Mouse (Mus musculus): ENCODE data around the gene Marveld1. TPM values are rescaled to one million over a fixed set of nuclear protein-coding genes. Genes with fewer than 3 reads are reported as not detected.

Gene Marveld1
- 95.8 and 131 TPM in 2 replicates for polyA plus RNA-seq (2012; rRNA removed; ENCODE audit: low replicate concordance)

DNA sequence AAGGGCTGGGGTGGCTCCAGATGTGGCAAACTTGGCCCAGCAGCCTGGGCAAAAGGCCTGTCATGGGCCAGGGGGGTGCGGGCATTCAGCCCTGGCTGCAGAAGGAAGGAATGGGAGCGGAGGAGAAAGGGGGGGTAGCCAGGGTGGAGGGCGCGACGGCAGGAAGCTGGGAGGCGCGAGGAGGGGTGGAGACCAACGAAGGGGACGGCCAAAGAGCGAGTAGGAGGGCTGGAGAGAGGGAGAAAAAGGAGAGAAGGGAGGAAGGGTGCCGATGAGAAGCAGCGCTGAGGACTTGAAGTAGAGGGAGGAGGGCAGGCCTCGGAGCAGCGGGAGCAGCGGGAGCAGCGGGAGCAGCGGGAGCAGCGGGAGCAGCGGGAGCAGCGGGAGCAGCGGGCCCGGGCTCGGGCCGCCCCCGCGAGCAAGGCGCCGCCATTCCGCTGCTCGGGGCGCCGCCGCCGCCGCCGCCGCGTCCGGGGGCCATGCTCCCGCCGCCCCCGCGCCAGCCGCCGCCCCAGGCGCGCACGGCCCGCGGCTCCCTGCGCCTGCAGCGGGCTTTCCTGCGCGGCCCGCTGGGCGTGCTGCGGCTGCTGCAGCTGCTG, at the start of gene Marveld1:
Gene Marveld1, plus strand, starts transcription at position 231 of the 599 bp plus-strand sequence.

DNA sequence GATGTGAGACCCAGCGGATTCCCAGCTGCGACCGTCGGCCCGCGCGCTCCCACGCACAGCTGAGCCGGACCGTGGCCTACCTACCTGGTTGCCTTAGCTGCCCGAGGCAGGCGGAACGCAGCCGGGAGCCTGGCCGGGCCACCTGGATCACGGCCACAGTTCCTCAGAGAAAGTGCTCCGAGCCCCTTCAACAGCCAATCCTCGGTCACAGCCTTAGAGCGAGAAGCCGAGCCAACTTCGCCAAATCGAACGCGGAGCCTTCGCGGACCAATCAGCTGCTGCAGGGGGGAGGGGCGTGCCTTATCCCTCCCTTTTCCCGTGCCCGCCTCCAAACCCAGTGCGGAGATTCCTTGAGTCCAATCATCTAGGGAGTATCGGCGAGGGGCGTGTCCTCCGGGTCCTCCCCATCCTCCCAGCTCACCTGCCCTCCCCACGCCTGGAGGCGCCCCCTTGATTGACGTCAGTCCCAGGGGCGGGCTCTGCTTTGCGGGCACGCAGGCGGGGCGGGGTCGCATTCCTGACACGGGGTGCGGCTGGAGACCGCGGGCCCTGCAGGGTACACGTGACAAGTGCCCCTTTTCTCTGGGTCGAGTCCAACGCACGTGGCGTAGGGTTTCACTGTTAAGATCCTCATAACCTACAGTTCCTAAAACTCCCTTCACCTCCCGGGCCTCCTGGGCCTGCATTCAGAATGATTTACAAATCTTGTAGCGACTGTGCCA, 18.3 kb upstream of the Marveld1 start, which contains the start of gene Avpi1:
Gene Avpi1, minus strand, starts transcription at position 273 of the 722 bp plus-strand sequence.

GRCm38 (mm10) chr19:42163764-42164163, 16.6 kb downstream of the Marveld1 start, which contains the start of gene Zfyve27:
Gene Zfyve27, plus strand, starts transcription at chr19:42163951.

Other genes starting within 250 kb of the Marveld1 start
- 278 and 280 TPM in 2 replicates for gene Pgam1, start 235.5 kb upstream of the Marveld1 start, polyA plus RNA-seq (2012; rRNA removed; ENCODE audit: low replicate concordance)
- 10.3 and 14.7 TPM in 2 replicates for gene Exosc1, start 214.0 kb upstream of the Marveld1 start, polyA plus RNA-seq (2012; rRNA removed; ENCODE audit: low replicate concordance)
- 104 and 105 TPM in 2 replicates for gene Zdhhc16, start 213.9 kb upstream of the Marveld1 start, polyA plus RNA-seq (2012; rRNA removed; ENCODE audit: low replicate concordance)
- 70.6 and 91.6 TPM in 2 replicates for gene Mms19, start 166.2 kb upstream of the Marveld1 start, polyA plus RNA-seq (2012; rRNA removed; ENCODE audit: low replicate concordance)
- gene Ubtd1, start 165.6 kb upstream of the Marveld1 start, polyA plus RNA-seq (2012; rRNA removed; ENCODE audit: low replicate concordance), result 36.5 and 41.0 TPM in 2 replicates
- gene Ankrd2, start 111.4 kb upstream of the Marveld1 start, polyA plus RNA-seq (2012; rRNA removed; ENCODE audit: low replicate concordance), result 0.12 and 8.7 TPM in 2 replicates
- gene Hoga1, start 101.8 kb upstream of the Marveld1 start, polyA plus RNA-seq (2012; rRNA removed; ENCODE audit: low replicate concordance), result 3.9 and 4.8 TPM in 2 replicates
- gene 4933411K16Rik, start 95.2 kb upstream of the Marveld1 start, polyA plus RNA-seq (2012; rRNA removed; ENCODE audit: low replicate concordance), result 0.69 and 0.82 TPM in 2 replicates
- 4.9 and 5.3 TPM in 2 replicates for gene Morn4, start 61.0 kb upstream of the Marveld1 start, polyA plus RNA-seq (2012; rRNA removed; ENCODE audit: low replicate concordance)
- gene Pi4k2a, start 56.9 kb upstream of the Marveld1 start, polyA plus RNA-seq (2012; rRNA removed; ENCODE audit: low replicate concordance), result 33.2 and 36.6 TPM in 2 replicates
- 14.4 and 29.2 TPM in 2 replicates for gene Avpi1, start 18.3 kb upstream of the Marveld1 start, polyA plus RNA-seq (2012; rRNA removed; ENCODE audit: low replicate concordance)
- 42.5 and 51.1 TPM in 2 replicates for gene Zfyve27, start 16.6 kb downstream of the Marveld1 start, polyA plus RNA-seq (2012; rRNA removed; ENCODE audit: low replicate concordance)
- gene Sfrp5, start 54.9 kb downstream of the Marveld1 start, polyA plus RNA-seq (2012; rRNA removed; ENCODE audit: low replicate concordance), result 27.7 and 32.3 TPM in 2 replicates
- 1.8 and 1.9 TPM in 2 replicates for gene Golga7b, start 100.2 kb downstream of the Marveld1 start, polyA plus RNA-seq (2012; rRNA removed; ENCODE audit: low replicate concordance)